Mouse (Mus musculus) ES-E14 (cell line): ENCODE measurements at regions not wholly inside any gene's neighbourhood (a gene's known extent, or its start where the extent isn't known, plus 50 kb on each side); places are given as distances from the start of the nearest gene placed in this dataset.

Experiments
- DNase-seq: peaks from one replicate; pipeline ENCODE4 v3.0.0-alpha.2; 2013; ENCODE audit warnings: low read depth, low spot score
- H3K27ac ChIP-seq: 2 replicates; pipeline ENCODE4 v1.5.1; 2012; ENCODE audit warnings: low read depth, mild to moderate bottlenecking, low read length, moderate library complexity, mixed read lengths; ENCODE audit not compliant: poor library complexity, insufficient read depth, severe bottlenecking
- H3K36me3 ChIP-seq: 2 replicates; pipeline ENCODE4 v1.6.1; 2012; ENCODE audit warnings: mild to moderate bottlenecking, low read length, moderate library complexity, mixed read lengths; ENCODE audit not compliant: control insufficient read depth, poor library complexity, insufficient read depth, severe bottlenecking
- H3K4me1 ChIP-seq, 2 experiments: fragments of 150-350 bp in 1 of 2; sonication (generic) in 1 of 2; 2 replicates each; pipeline ENCODE4 v1.6.1; 2012; ENCODE audit warnings: low read length in 2 of 2, mild to moderate bottlenecking in 1 of 2, mixed read lengths in 1 of 2; ENCODE audit not compliant: control insufficient read depth in 2 of 2, insufficient read depth in 2 of 2, poor library complexity in 1 of 2
- H3K4me3 ChIP-seq, 2 experiments: fragments of 150-350 bp in 1 of 2; sonication (generic) in 1 of 2; 2 replicates each; pipeline ENCODE4 v1.5.1; 2012; ENCODE audit warnings: low read length in 2 of 2, low read depth in 1 of 2, mild to moderate bottlenecking in 1 of 2, mixed read lengths in 1 of 2; ENCODE audit not compliant: insufficient read depth in 1 of 2, poor library complexity in 1 of 2, severe bottlenecking in 1 of 2
- H3K9ac ChIP-seq: 2 replicates; pipeline ENCODE4 v1.6.1; 2012; ENCODE audit warnings: low read depth, mild to moderate bottlenecking, low read length, mixed read lengths; ENCODE audit not compliant: poor library complexity, insufficient read depth, severe bottlenecking
- H3K9me3 ChIP-seq: fragments of 150-350 bp; sonication (generic); 2 replicates; pipeline ENCODE4 v1.6.1; 2012; ENCODE audit warnings: low read depth, mild to moderate bottlenecking, low read length; ENCODE audit not compliant: control insufficient read depth, insufficient read depth
- CHD2 ChIP-seq: IDR thresholded peaks from 2 replicates; pipeline ENCODE4 v1.6.1; 2014; ENCODE audit warnings: mild to moderate bottlenecking, low read depth, low read length, inconsistent platforms
- HCFC1 ChIP-seq: IDR thresholded peaks from 2 replicates; pipeline ENCODE4 v1.6.1; 2012; ENCODE audit warnings: low read length, inconsistent platforms, borderline replicate concordance; ENCODE audit not compliant: insufficient read depth
- MAFK ChIP-seq: IDR thresholded peaks from 2 replicates; pipeline ENCODE4 v1.6.1; 2014; ENCODE audit warnings: mild to moderate bottlenecking, low read depth, low read length, inconsistent platforms; ENCODE audit not compliant: insufficient read depth
- ZC3H11A ChIP-seq: IDR thresholded peaks from 2 replicates; pipeline ENCODE4 v1.6.1; 2012; ENCODE audit warnings: low read depth, mild to moderate bottlenecking, inconsistent platforms, low read length, borderline replicate concordance
- ZNF384 ChIP-seq: IDR thresholded peaks from 2 replicates; pipeline ENCODE4 v1.6.1; 2012; ENCODE audit warnings: low read depth, low read length, inconsistent platforms
- in situ Hi-C, 2 experiments: fragments of 600-800 bp; cut with MboI; formaldehyde crosslinking; loops; one replicate each; pipeline ENCODE4 v1.15.1; 2025; ENCODE audit warnings: low sequenced_read_pairs in 2 of 2, inconsistent platforms in 1 of 2; ENCODE audit not compliant: unreplicated experiment in 2 of 2

GRCm38 (mm10) chr7:68905793-68906192 is 156.8 kb upstream of the Arrdc4 start:
- peaks cover 1 to 7% of the 10 kb centered on the region in 2 experiments; a peak in 1 of 4 replicates for H3K4me1 ChIP-seq
- no peak for DNase-seq
- in situ Hi-C loops: no loop called here
- no peaks in the 10 kb centered on the region for H3K36me3 ChIP-seq
- no peak overlapping the region for H3K9ac ChIP-seq
- no peak overlapping the region for H3K27ac ChIP-seq
- H3K4me3 ChIP-seq: no peak overlapping the region
- H3K9me3 ChIP-seq: no peaks in the 10 kb centered on the region
- TF ChIP-seq MAFK: no peak
- TF ChIP-seq CHD2: no peak
- no peak for TF ChIP-seq ZC3H11A
- no peak for TF ChIP-seq ZNF384

- in situ Hi-C loops: no loop called here
Observed at GRCm38 (mm10) chr7:68886173-68886572, 137.1 kb upstream of the Arrdc4 start.

GRCm38 (mm10) chr7:68873008-68873407 is 124.0 kb upstream of the Arrdc4 start:
- H3K9me3 ChIP-seq: no peaks in the 10 kb centered on the region
- H3K4me3 ChIP-seq: no peak overlapping the region
- in situ Hi-C loops: no loop called here
- TF ChIP-seq CHD2: no peak
- TF ChIP-seq MAFK: no peak
- no peak for TF ChIP-seq ZNF384
- TF ChIP-seq HCFC1: no peak
- TF ChIP-seq ZC3H11A: no peak
- no peaks in the 10 kb centered on the region for H3K4me1 ChIP-seq
- H3K36me3 ChIP-seq: no peaks in the 10 kb centered on the region
- no peak for DNase-seq
- H3K27ac ChIP-seq: no peak overlapping the region
- no peak overlapping the region for H3K9ac ChIP-seq

More at GRCm38 (mm10) chr7:68886173-68886572, 137.1 kb upstream of the Arrdc4 start:
- H3K4me1 ChIP-seq: no peaks in the 10 kb centered on the region
- H3K9me3 ChIP-seq: no peaks in the 10 kb centered on the region
- H3K36me3 ChIP-seq: no peaks in the 10 kb centered on the region
- TF ChIP-seq ZC3H11A (no peak), HCFC1 (no peak), CHD2 (no peak)
- no peak for DNase-seq
- no peak overlapping the region for H3K27ac ChIP-seq
- H3K9ac ChIP-seq: no peak overlapping the region
- no peak overlapping the region for H3K4me3 ChIP-seq

GRCm38 (mm10) chr7:68864322-68865031 is 115.4 kb upstream of the Arrdc4 start:
- no peak for TF ChIP-seq ZNF384
- TF ChIP-seq MAFK: no peak
- TF ChIP-seq CHD2: no peak
- TF ChIP-seq HCFC1: no peak
- TF ChIP-seq ZC3H11A: no peak
- H3K9me3 ChIP-seq: no peaks in the 10 kb centered on the region
- H3K4me1 ChIP-seq: no peaks in the 10 kb centered on the region
- no peak overlapping the region for H3K9ac ChIP-seq
- H3K27ac ChIP-seq: no peak overlapping the region
- H3K4me3 ChIP-seq: no peak overlapping the region
- in situ Hi-C loops: no loop called here
- DNase-seq: no peak
- no peaks in the 10 kb centered on the region for H3K36me3 ChIP-seq

- Histone ChIP-seq H3K9ac (no peak overlapping the region), H3K4me3 (no peak overlapping the region), H3K4me1 (no peaks in the 10 kb centered on the region), H3K36me3 (no peaks in the 10 kb centered on the region), H3K9me3 (no peaks in the 10 kb centered on the region), H3K27ac (no peak overlapping the region)
- no peak for TF ChIP-seq ZNF384
- no peak for TF ChIP-seq MAFK
- TF ChIP-seq ZC3H11A: no peak
- TF ChIP-seq HCFC1: no peak
- no peak for TF ChIP-seq CHD2
- in situ Hi-C loops: no loop called here
- no peak for DNase-seq
Observed at GRCm38 (mm10) chr7:68858471-68859210, 109.6 kb upstream of the Arrdc4 start.
